Mouse (Mus musculus) liver, adult 2 months (tissue): ENCODE data around the gene Zeb2.

Experiments used
- CTCF ChIP-seq: fragments of 200-500 bp; IDR thresholded peaks from 2 replicates; pipeline ENCODE4 v1.5.1; 2011; ENCODE audit warnings: low read depth, low read length, control low read depth
- POLR2A ChIP-seq: fragments of 200-500 bp; IDR thresholded peaks from 2 replicates; pipeline ENCODE4 v1.6.1; 2011; ENCODE audit warnings: low read length, control low read depth; ENCODE audit not compliant: insufficient read depth; ENCODE audit errors: extremely low read depth

- TF ChIP-seq POLR2A (no peak), CTCF (no peak)
Measured at GRCm38 (mm10) chr2:44977556-44977955, 139.6 kb downstream of the Zeb2 start.
